Mouse (Mus musculus): ENCODE data around the gene Mapkapk2.

DNA sequence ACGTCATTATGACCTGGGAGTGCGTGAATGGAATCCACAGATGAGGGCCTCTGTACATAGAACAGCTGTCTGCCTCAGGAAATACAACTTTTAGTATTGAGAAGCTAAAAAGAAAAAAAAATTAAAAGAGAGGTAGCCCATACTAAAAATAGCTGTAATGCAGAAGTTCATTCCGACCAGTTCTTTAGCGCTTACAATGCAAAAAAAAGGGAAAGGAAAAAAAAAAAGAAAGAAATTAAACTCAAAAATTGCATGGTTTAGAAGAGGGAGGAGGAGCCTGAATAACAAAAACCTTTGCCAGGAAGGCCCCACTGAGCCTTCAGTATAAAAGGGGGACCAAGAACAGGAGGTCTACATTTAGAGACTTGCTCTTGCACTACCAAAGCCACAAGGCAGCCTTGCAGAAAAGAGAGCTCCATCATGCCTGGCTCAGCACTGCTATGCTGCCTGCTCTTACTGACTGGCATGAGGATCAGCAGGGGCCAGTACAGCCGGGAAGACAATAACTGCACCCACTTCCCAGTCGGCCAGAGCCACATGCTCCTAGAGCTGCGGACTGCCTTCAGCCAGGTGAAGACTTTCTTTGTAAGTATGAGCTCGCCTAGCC, 78.0 kb downstream of the Mapkapk2 start, which contains the start of gene Il10:
- TF ChIP-seq POLR2A (IDR thresholded peaks at IDR 0.05; ENCODE audit: insufficient read depth, low read depth, low read length) (no peak), CTCF (IDR thresholded peaks at IDR 0.05) (no peak), EP300 (IDR thresholded peaks at IDR 0.05; ENCODE audit: insufficient read depth, low read depth, low read length) (no peak)
